Mouse (Mus musculus) lung, embryonic 14.5 days (tissue): ENCODE results near the gene Foxp1. TPM values are rescaled to one million over a fixed set of nuclear protein-coding genes. Genes with fewer than 3 reads are reported as not detected.

Experiments
- ATAC-seq: fragments of 200-750 bp; cut with Nextera tagmentation; 2 replicates; pipeline ENCODE4 v1.8.0; 2017; ENCODE audit warnings: mild to moderate bottlenecking, moderate TSS enrichment, moderate library complexity; ENCODE audit not compliant: insufficient read depth
- DNase-seq: peaks from one replicate; pipeline ENCODE4 v3.0.0-alpha.2; 2015
- H3K27ac ChIP-seq: fragments of 300-500 bp; sonication (generic); 2 replicates; pipeline ENCODE4 v1.5.1; 2014; ENCODE audit warnings: low read depth, mild to moderate bottlenecking, moderate library complexity
- H3K27me3 ChIP-seq: fragments of 300-500 bp; sonication (generic); 2 replicates; pipeline ENCODE4 v1.6.1; 2014; ENCODE audit warnings: low read length, control low read depth; ENCODE audit not compliant: insufficient read depth
- H3K36me3 ChIP-seq: fragments of 300-500 bp; sonication (generic); 2 replicates; pipeline ENCODE4 v1.6.1; 2014; ENCODE audit warnings: control low read depth; ENCODE audit not compliant: insufficient read depth
- H3K4me1 ChIP-seq: fragments of 300-500 bp; sonication (generic); 2 replicates; pipeline ENCODE4 v1.6.1; 2014; ENCODE audit warnings: antibody characterized with exemption, control low read depth; ENCODE audit not compliant: insufficient read depth
- H3K4me2 ChIP-seq: fragments of 300-500 bp; sonication (generic); 2 replicates; pipeline ENCODE4 v1.6.1; 2014; ENCODE audit warnings: mild to moderate bottlenecking
- H3K4me3 ChIP-seq: fragments of 300-500 bp; sonication (generic); 2 replicates; pipeline ENCODE4 v1.5.1; 2014; ENCODE audit warnings: low read depth, low read length
- H3K9ac ChIP-seq: fragments of 300-500 bp; sonication (generic); 2 replicates; pipeline ENCODE4 v1.6.1; 2014
- H3K9me3 ChIP-seq: fragments of 300-500 bp; sonication (generic); 2 replicates; pipeline ENCODE4 v1.6.1; 2016; ENCODE audit warnings: low read depth, low read length, control low read depth
- CTCF ChIP-seq: IDR thresholded peaks from 2 replicates; pipeline ENCODE4 v1.5.1; 2016; ENCODE audit warnings: antibody characterized with exemption, low read depth
- WGBS: fragments of 180-500 bp; shearing (Covaris S2); extraction: QIAGEN DNeasy Blood & Tissue Kit; methylation state at CpG from one replicate; pipeline ENCODE4 v1.1.7; 2014; 5-methylcytosine and 5-hydroxymethylcytosine counted together
- polyA plus RNA-seq: library from polyadenylated mRNA; unstranded; fragments of >200 nt; fragmentation: Nextera tagmentation; extraction: Ambion mirVana; gene quantifications from 2 replicates; pipeline ENCODE4 v1.2.1, GENCODE M21; 2014

The Foxp1 gene
- polyA plus RNA-seq, 1 experiment from 2014 or later, result 111 TPM

DNA sequence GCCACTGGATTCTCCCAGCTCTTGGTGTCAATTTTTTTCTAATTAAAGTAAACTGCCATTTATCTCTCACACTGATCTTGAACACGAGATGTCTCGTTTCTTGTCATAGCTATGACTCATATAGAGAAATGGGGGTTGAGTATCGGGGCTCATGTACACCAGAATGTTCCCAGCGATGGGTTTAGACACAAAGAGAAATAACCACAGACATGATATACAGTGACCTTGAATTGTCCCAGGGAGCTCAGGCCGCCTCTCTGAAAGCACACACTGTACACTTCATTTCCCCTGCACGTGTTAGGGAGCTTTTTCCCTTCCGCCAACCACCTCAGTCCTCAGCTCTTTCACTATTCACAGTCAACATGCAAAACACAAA, 529.8 kb downstream of the Foxp1 start:
- ATAC-seq (no peak), DNase-seq (no peak)
- TF ChIP-seq CTCF, result no peak
- Histone ChIP-seq H3K27me3 (no peaks in the 10 kb centered on the region), H3K4me2 (no peak overlapping the region), H3K36me3 (no peaks in the 10 kb centered on the region), H3K9ac (no peak overlapping the region), H3K27ac (no peak overlapping the region), H3K4me3 (no peak overlapping the region), H3K9me3 (no peaks in the 10 kb centered on the region), H3K4me1 (0 out of 2 replicates have a peak, but pooled peaks cover 16% of the 10 kb centered on the region)
- WGBS, result 42% methylated on average over 7 of the region's 7 CpGs

DNA sequence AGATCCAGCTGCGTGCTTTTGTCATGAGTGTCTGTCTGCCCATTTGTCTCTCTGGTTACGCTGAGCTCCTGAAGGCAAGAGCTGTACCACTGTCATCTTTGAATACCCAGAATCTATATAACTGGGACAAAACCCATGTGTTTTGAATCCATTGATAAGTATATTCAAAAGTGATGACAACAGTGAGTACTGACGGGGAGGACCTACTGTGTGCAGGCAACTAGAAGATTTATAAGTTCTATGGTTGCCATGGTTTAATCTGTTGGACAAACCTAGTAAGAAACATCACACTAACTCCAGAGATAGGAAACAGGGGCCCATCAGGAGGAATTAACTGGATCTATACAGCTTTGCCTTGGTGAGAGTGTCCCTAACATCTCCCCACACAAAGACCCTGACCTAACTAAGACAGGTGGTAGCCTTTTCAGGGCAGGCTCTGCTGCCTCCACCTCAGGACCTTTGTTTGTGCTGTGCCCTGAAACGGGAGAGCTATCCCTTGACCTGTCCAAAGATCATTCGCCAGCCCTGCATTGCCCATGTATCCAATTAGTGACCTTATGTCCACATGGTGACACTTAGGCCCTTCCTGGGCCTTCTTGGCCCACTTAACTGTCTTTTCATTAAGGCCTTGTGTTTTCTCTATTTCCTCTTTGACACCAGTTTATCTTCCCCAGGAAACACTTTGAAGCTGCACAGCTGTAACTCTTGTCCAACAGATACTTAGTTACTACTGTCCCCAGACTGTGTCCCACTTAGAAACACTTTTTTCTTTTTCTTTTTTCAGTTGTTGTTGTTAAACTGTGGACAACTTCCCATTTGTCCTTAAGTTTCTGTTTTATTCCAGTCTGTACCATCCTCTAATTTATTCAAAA, 530.4 kb downstream of the Foxp1 start:
- no peak overlapping the region for H3K4me3 ChIP-seq
- H3K4me1 ChIP-seq, result 0 out of 2 replicates have a peak, but pooled peaks cover 22% of the 10 kb centered on the region
- ATAC-seq, result peak; percentile 62; the same call in 1 of the 2 replicates
- no peak overlapping the region for H3K27ac ChIP-seq
- H3K27me3 ChIP-seq, result no peaks in the 10 kb centered on the region
- peak; percentile 87 for DNase-seq
- H3K9ac ChIP-seq, result no peak overlapping the region
- WGBS, result 46% methylated on average over 5 of the region's 5 CpGs
- no peaks in the 10 kb centered on the region for H3K9me3 ChIP-seq
- H3K4me2 ChIP-seq, result no peak overlapping the region
- H3K36me3 ChIP-seq, result no peaks in the 10 kb centered on the region
- no peak for TF ChIP-seq CTCF

DNA sequence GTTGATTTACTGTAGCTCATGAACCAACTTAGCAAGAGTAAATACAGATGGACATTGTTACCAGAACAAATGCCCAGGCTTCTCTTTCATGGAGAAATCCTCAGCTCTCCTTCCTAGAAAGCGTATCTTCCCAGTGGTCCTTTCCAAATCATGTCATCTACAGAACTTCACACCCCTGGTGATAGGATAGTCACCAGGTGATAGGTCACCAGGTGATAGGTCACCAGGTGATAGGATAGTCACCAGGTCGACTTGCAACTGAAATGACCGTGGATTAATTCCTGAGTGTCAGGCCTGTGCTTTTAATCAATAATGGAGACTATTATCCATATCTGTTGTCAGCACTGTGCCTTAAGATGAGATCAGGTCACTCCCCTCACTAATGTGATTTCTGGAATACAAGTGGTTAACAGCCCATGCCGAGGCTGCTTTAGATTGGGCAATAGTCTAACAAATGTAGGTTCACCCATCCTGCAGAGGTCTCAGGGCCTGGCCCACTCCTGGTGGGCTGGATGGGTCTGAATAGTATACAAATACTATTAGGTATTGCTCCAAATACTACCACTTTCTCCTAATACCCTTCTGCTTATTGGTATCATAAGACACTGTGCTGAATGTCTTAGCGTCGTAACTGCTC, 534.9 kb downstream of the Foxp1 start:
- Histone ChIP-seq H3K9me3 (no peaks in the 10 kb centered on the region), H3K9ac (no peak overlapping the region), H3K4me3 (no peak overlapping the region), H3K4me1 (0 out of 2 replicates have a peak, but pooled peaks cover 20% of the 10 kb centered on the region), H3K4me2 (no peak overlapping the region), H3K27ac (no peak overlapping the region), H3K27me3 (no peaks in the 10 kb centered on the region), H3K36me3 (no peaks in the 10 kb centered on the region)
- WGBS, result 71% methylated on average over 6 of the region's 6 CpGs
- ATAC-seq, result no peak
- TF ChIP-seq CTCF, result no peak
- DNase-seq, result no peak

DNA sequence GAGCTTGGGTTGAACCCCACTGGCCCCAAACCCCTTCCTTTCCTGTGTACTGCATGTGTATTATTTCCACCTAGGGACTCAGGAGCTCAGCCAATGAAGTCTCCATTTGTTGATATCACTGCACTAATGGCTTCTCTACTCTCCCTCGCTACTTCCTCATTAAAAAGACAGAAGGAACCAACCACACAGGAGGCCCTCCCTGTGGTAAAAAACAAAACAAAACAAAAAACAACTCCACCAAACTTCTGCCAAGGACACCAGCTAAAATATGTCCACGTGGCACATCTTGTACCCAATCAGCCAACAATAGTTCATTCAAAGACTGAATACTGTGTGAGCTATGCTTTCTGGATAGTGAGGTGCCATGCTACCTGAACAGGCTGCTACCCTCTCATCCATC, 537.1 kb downstream of the Foxp1 start:
- no peak for TF ChIP-seq CTCF
- Histone ChIP-seq H3K27me3 (no peaks in the 10 kb centered on the region), H3K4me1 (0 out of 2 replicates have a peak, but pooled peaks cover 6% of the 10 kb centered on the region), H3K36me3 (peaks cover 4% of the 10 kb centered on the region; the same call in 1 of the 2 replicates), H3K9me3 (no peaks in the 10 kb centered on the region), H3K27ac (no peak overlapping the region), H3K4me2 (no peak overlapping the region), H3K9ac (no peak overlapping the region), H3K4me3 (no peak overlapping the region)
- no peak for DNase-seq
- 76% methylated on average over 2 of the region's 2 CpGs for WGBS
- ATAC-seq, result no peak

DNA sequence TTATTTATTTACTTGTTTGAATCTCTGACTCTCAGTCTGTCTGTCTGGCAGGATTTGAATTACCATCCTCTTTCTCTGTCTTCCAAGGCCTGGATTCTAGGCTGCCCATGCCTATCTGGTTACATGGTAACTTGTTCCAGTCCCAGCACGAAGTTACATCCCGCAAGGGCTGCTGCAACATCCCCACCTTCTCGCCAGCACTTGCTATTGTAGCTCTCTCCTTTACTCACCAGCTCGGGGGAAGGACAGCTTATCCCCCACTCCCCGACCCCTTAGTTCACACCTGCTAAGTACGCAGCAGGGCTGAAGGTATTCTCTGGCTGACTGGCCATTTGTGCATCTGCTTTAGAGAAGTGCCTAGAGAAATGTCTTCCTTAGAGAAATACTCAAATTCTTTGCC, 537.9 kb downstream of the Foxp1 start:
- 67% methylated on average over 6 of the region's 6 CpGs for WGBS
- Histone ChIP-seq H3K9ac (no peak overlapping the region), H3K9me3 (no peaks in the 10 kb centered on the region), H3K36me3 (peaks cover 4% of the 10 kb centered on the region; the same call in 1 of the 2 replicates), H3K4me1 (0 out of 2 replicates have a peak, but pooled peaks cover 6% of the 10 kb centered on the region), H3K27me3 (no peaks in the 10 kb centered on the region), H3K4me2 (no peak overlapping the region), H3K4me3 (no peak overlapping the region), H3K27ac (no peak overlapping the region)
- TF ChIP-seq CTCF, result no peak
- ATAC-seq, result no peak
- no peak for DNase-seq

DNA sequence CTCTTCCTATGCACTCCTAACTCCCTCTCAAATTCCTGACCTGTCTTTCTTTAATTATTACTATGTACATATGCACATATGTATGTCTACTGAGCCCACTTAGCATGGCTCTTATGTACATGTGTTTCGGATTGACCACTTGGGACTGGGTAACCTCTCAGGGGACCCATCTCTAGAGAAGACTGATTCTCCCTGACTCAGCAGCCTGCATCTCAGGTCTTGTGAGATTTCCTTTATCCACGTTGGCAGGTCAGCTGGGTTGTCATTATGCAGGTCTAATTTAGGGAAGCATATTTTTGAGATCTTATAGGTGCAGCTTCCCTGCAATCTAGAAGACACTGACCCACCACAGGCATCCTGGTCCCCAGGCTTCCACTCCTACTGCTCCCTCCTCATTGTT, 538.5 kb downstream of the Foxp1 start:
- H3K4me3 ChIP-seq, result no peak overlapping the region
- no peaks in the 10 kb centered on the region for H3K27me3 ChIP-seq
- ATAC-seq, result no peak
- H3K9me3 ChIP-seq, result no peaks in the 10 kb centered on the region
- H3K4me2 ChIP-seq, result no peak overlapping the region
- H3K27ac ChIP-seq, result no peak overlapping the region
- H3K36me3 ChIP-seq, result peaks cover 4% of the 10 kb centered on the region; the same call in 1 of the 2 replicates
- no peak for DNase-seq
- 0 out of 2 replicates have a peak, but pooled peaks cover 6% of the 10 kb centered on the region for H3K4me1 ChIP-seq
- TF ChIP-seq CTCF, result no peak
- 74% methylated on average over 2 of the region's 2 CpGs for WGBS
- no peak overlapping the region for H3K9ac ChIP-seq

DNA sequence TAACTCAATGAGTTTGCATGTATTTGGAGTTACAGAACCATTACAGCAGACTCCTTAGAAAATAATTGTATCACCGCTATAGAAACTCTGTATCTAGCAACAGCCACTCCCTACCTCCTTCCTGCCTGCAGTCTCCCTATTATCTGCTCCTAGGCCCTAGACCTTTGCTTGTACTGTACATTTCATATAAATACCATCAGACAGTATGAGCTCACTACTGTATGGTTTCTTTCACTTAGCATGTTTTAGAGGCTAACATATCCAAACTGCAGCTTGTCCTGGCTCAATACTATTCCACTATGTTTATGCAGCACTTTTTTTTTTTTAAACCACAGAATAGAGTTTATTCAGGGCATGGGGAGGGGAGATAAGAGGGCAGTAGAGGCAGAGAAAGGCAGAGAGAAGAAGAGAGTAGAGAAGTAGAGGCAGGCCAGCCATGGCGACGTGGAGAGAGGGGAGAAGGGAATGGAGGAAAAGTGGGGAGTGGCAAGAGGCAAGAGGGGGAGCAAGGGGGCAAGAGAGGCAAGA, 539.1 kb downstream of the Foxp1 start:
- H3K27me3 ChIP-seq, result no peaks in the 10 kb centered on the region
- WGBS, result 89% methylated on average over 3 of the region's 3 CpGs
- peaks cover 4% of the 10 kb centered on the region; the same call in 1 of the 2 replicates for H3K36me3 ChIP-seq
- DNase-seq, result no peak
- 0 out of 2 replicates have a peak, but pooled peaks cover 6% of the 10 kb centered on the region for H3K4me1 ChIP-seq
- H3K27ac ChIP-seq, result no peak overlapping the region
- TF ChIP-seq CTCF, result no peak
- no peak overlapping the region for H3K9ac ChIP-seq
- H3K4me3 ChIP-seq, result no peak overlapping the region
- no peak for ATAC-seq
- H3K4me2 ChIP-seq, result no peak overlapping the region
- H3K9me3 ChIP-seq, result no peaks in the 10 kb centered on the region
